Mouse (Mus musculus) limb, embryonic 14.5 days (tissue): ENCODE results near the gene Ank3. TPM values are rescaled to one million over a fixed set of nuclear protein-coding genes. Genes with fewer than 3 reads are reported as not detected.

Experiments used
- ATAC-seq: fragments of 200-750 bp; cut with Nextera tagmentation; 2 replicates; pipeline ENCODE4 v1.8.0; 2017; ENCODE audit warnings: low read depth, moderate number of reproducible peaks, moderate TSS enrichment; ENCODE audit not compliant: low FRiP score
- DNase-seq: peaks from one replicate; pipeline ENCODE4 v3.0.0-alpha.2; 2015; ENCODE audit warnings: low spot score
- H3K27ac ChIP-seq: fragments of 300-500 bp; sonication (generic); replicated peaks from 2 replicates; pipeline ENCODE4 v1.5.1; 2014; ENCODE audit warnings: low read depth, mild to moderate bottlenecking, low read length, moderate library complexity, mixed read lengths
- H3K27me3 ChIP-seq: fragments of 300-500 bp; sonication (generic); 2 replicates; pipeline ENCODE4 v1.6.1; 2014; ENCODE audit warnings: low read length, mixed read lengths; ENCODE audit not compliant: control insufficient read depth, insufficient read depth
- H3K36me3 ChIP-seq: fragments of 300-500 bp; sonication (generic); 2 replicates; pipeline ENCODE4 v1.6.1; 2014; ENCODE audit warnings: mild to moderate bottlenecking, low read length, moderate library complexity, mixed read lengths; ENCODE audit not compliant: control insufficient read depth, insufficient read depth
- H3K4me1 ChIP-seq: fragments of 300-500 bp; sonication (generic); 2 replicates; pipeline ENCODE4 v1.6.1; 2014; ENCODE audit warnings: antibody characterized with exemption, low read length, mixed read lengths; ENCODE audit not compliant: control insufficient read depth, insufficient read depth
- H3K4me2 ChIP-seq: fragments of 300-500 bp; sonication (generic); replicated peaks from 2 replicates; pipeline ENCODE4 v1.6.1; 2014; ENCODE audit warnings: low read depth, mild to moderate bottlenecking, low read length, moderate library complexity; ENCODE audit not compliant: severe bottlenecking
- H3K4me3 ChIP-seq: fragments of 300-500 bp; sonication (generic); replicated peaks from 2 replicates; pipeline ENCODE4 v1.5.1; 2014; ENCODE audit warnings: low read length
- H3K9ac ChIP-seq: fragments of 300-500 bp; sonication (generic); 2 replicates; pipeline ENCODE4 v1.6.1; 2014; ENCODE audit warnings: mild to moderate bottlenecking, low read depth, low read length, moderate library complexity; ENCODE audit not compliant: severe bottlenecking
- H3K9me3 ChIP-seq: fragments of 300-500 bp; sonication (generic); 2 replicates; pipeline ENCODE4 v1.6.1; 2016; ENCODE audit warnings: low read length; ENCODE audit not compliant: control insufficient read depth
- POLR2A ChIP-seq: fragments of 200-500 bp; IDR thresholded peaks from 2 replicates; pipeline ENCODE4 v1.8.0; 2012; ENCODE audit warnings: inconsistent platforms, mild to moderate bottlenecking, moderate library complexity, borderline replicate concordance; ENCODE audit not compliant: insufficient read depth, insufficient read length; ENCODE audit errors: extremely low read depth
- WGBS: fragments of 180-500 bp; shearing (Covaris S2); extraction: QIAGEN DNeasy Blood & Tissue Kit; methylation state at CpG from one replicate; pipeline ENCODE4 v1.1.7; 2014; 5-methylcytosine and 5-hydroxymethylcytosine counted together
- polyA plus RNA-seq, 2 experiments: library from polyadenylated mRNA; depleted of rRNA in 1 of 2; stranded (reverse) in 1 of 2; unstranded in 1 of 2; fragments of >200 nt; fragmentation: Nextera tagmentation in 1 of 2; extraction: Ambion mirVana in 1 of 2; gene quantifications; 2 replicates each; pipeline versions ENCODE4 v1.2.1 to v1.2.3; 2012 to 2014

Gene Ank3
- polyA plus RNA-seq, 2 experiments, result 14.8 to 25.2 TPM

DNA sequence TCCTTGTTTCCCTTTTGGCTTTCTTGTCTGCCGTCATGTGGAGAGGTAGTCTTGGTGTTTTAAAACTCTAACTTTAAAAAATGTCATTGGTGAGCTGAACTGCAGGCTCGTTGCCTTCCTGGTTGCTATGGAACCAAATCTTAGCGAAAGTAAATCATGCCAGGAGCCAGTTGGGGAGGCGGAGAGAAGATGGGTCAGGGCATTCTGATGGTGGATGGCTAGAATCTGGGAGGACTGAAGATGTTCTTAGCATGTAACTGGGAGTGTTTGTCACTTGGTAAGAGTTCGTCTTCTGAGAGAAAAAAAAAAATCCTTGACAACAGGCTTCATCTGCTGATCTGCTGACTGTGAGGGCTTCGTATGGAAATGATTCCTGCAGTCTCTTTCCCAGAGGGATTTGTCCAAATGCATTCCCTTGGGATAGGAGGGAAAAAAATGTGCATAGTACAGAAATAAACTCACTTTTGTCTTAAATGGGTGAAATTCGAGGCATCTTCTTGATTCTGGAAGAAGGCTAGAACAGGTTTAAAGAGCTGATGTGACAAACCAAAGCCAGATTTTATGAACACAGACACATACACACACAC is 232.3 kb downstream of the Ank3 start:
- Histone ChIP-seq H3K9ac (no peak overlapping the region), H3K4me3 (no peak overlapping the region), H3K4me1 (peaks cover 20% of the 10 kb centered on the region), H3K36me3 (no peaks in the 10 kb centered on the region), H3K27me3 (no peaks in the 10 kb centered on the region), H3K27ac (no peak overlapping the region), H3K4me2 (no peak overlapping the region), H3K9me3 (no peaks in the 10 kb centered on the region)
- ATAC-seq (no peak), DNase-seq (no peak)
- TF ChIP-seq POLR2A, result no peak
- 47% methylated on average over 7 of the region's 7 CpGs for WGBS

DNA sequence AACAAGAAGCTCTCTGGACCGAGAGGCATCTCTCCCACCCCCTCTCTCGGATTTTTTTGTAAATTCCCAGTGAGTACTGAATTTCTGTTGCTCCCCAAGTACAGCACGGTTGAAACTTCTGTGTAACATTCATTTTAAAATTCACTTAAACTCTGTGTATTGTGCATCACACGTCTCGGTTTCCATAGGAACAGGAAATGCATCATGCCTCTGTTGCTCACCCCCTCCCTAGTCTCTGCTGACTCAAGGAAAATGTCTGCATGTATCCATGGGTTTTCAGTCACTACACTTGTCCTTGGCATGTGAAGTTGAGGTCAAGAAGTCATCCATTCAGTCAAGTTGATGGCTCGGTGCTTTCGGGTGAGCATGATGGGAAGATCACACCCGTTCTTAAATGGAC is 234.3 kb downstream of the Ank3 start:
- TF ChIP-seq POLR2A, result no peak
- H3K4me1 ChIP-seq, result peaks cover 20% of the 10 kb centered on the region
- no peaks in the 10 kb centered on the region for H3K27me3 ChIP-seq
- 89% methylated on average over 8 of the region's 8 CpGs for WGBS
- H3K4me2 ChIP-seq, result no peak overlapping the region
- no peak overlapping the region for H3K27ac ChIP-seq
- no peak for DNase-seq
- H3K9ac ChIP-seq, result no peak overlapping the region
- no peaks in the 10 kb centered on the region for H3K9me3 ChIP-seq
- no peak for ATAC-seq
- no peaks in the 10 kb centered on the region for H3K36me3 ChIP-seq
- H3K4me3 ChIP-seq, result no peak overlapping the region

DNA sequence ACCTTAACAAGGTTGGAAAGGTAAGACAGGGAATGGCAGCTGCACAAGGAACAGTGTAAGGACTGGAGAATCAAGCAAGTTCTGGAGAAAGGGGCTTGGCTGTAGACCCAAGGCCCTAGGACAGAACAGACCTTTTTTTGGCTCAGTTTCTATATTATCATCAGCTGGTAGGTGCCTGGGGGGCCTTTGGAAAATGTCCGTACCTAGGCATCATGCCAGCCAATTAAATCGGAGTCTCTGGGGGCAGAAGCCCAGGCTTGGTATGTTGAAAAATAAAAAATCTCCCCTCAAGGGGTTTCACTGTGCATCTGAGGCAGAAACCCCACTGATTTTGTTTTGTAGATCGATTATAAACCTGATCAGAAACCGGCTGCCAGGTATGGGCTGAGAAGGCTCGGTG is 236.3 kb downstream of the Ank3 start:
- H3K4me3 ChIP-seq, result no peak overlapping the region
- no peak overlapping the region for H3K27ac ChIP-seq
- DNase-seq, result no peak
- H3K4me1 ChIP-seq, result peaks cover 16% of the 10 kb centered on the region
- no peaks in the 10 kb centered on the region for H3K36me3 ChIP-seq
- no peaks in the 10 kb centered on the region for H3K9me3 ChIP-seq
- no peak overlapping the region for H3K4me2 ChIP-seq
- no peak for ATAC-seq
- 45% methylated on average over 5 of the region's 5 CpGs for WGBS
- H3K27me3 ChIP-seq, result no peaks in the 10 kb centered on the region
- TF ChIP-seq POLR2A, result no peak
- no peak overlapping the region for H3K9ac ChIP-seq

DNA sequence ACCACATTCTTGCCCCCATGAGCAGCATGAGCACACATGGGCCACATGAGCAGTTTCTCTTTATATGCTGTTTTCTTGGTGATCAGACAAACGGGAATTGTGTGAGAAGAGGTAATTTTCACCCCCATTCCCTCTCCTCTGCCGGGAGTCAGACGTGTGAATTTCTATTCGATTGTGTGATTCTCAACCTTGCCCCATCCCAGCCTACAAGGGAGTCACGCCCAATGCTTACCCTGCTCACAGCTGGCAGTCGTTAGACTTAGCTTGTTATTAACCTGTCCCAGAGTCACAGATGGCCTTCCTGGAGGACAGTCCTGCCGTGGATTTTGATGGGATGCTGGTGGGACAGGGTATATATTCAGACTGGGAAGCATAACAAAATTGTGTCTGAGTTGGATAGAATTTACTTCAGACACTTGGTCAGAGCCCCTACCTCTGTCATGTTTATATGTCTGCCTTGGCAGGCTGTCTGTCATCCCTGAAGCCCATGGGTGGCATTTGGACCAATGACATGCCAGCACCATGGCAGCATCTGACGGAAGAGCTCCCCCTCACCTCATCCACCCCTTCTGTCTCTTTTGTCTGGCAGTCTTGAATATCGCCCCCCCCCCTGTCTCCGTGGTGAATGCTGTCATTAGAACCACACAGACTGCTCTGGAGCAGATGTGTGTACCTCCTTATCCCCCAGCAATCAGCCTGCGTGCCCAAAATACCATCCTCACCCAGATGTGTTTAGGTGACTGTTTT is 237.5 kb downstream of the Ank3 start:
- H3K27me3 ChIP-seq, result no peaks in the 10 kb centered on the region
- no peaks in the 10 kb centered on the region for H3K36me3 ChIP-seq
- no peak overlapping the region for H3K27ac ChIP-seq
- WGBS, result 42% methylated on average over 11 of the region's 11 CpGs
- H3K9ac ChIP-seq, result no peak overlapping the region
- no peaks in the 10 kb centered on the region for H3K9me3 ChIP-seq
- H3K4me1 ChIP-seq, result peaks cover 16% of the 10 kb centered on the region
- no peak for TF ChIP-seq POLR2A
- no peak for DNase-seq
- no peak for ATAC-seq
- H3K4me2 ChIP-seq, result no peak overlapping the region
- no peak overlapping the region for H3K4me3 ChIP-seq

DNA sequence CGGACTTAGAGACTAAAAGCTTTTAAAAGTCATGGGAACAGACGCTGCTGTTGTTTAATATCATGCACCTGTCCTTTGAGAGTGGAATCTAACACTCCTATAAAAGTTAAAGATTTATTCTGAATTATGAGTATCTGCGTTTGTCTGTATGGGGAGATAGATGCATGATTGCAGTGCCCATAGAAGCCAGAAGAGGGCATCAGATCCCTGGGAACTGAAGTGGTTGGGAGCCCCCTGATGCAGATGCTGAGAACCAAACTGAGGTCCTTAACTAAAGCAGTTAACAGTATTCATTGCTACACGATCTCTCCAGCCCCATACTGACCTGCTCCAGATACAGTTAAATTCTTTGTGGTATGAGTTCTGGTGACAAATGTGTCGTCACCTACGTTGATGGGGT is 240.6 kb downstream of the Ank3 start:
- DNase-seq, result no peak
- TF ChIP-seq POLR2A, result no peak
- no peak overlapping the region for H3K9ac ChIP-seq
- H3K27me3 ChIP-seq, result no peaks in the 10 kb centered on the region
- no peak overlapping the region for H3K4me3 ChIP-seq
- H3K9me3 ChIP-seq, result no peaks in the 10 kb centered on the region
- no peaks in the 10 kb centered on the region for H3K36me3 ChIP-seq
- H3K4me1 ChIP-seq, result peaks cover 14% of the 10 kb centered on the region
- ATAC-seq, result no peak
- H3K4me2 ChIP-seq, result no peak overlapping the region
- WGBS, result 82% methylated on average over 6 of the region's 6 CpGs
- H3K27ac ChIP-seq, result no peak overlapping the region
